Mouse (Mus musculus) embryonic facial prominence, embryonic 13.5 days (tissue): ENCODE measurements around the gene Apoa2. TPM values are rescaled to one million over a fixed set of nuclear protein-coding genes. Genes with fewer than 3 reads are reported as not detected.

Experiments
- ATAC-seq: fragments of 200-750 bp; cut with Nextera tagmentation; 2 replicates; pipeline ENCODE4 v1.8.0; 2017; ENCODE audit warnings: low read depth; ENCODE audit not compliant: insufficient number of reproducible peaks, insufficient read depth, low FRiP score, low TSS enrichment
- H3K27ac ChIP-seq: fragments of 300-500 bp; sonication (generic); 2 replicates; pipeline ENCODE4 v1.5.1; 2015; ENCODE audit warnings: moderate library complexity, mild to moderate bottlenecking, inconsistent platforms
- H3K27me3 ChIP-seq: fragments of 300-500 bp; sonication (generic); 2 replicates; pipeline ENCODE4 v1.6.1; 2015; ENCODE audit warnings: mild to moderate bottlenecking, inconsistent platforms
- H3K36me3 ChIP-seq: fragments of 300-500 bp; sonication (generic); 2 replicates; pipeline ENCODE4 v1.6.1; 2015; ENCODE audit warnings: mild to moderate bottlenecking, inconsistent platforms
- H3K4me1 ChIP-seq: fragments of 300-500 bp; sonication (generic); 2 replicates; pipeline ENCODE4 v1.6.1; 2015; ENCODE audit warnings: inconsistent platforms
- H3K4me2 ChIP-seq: fragments of 300-500 bp; sonication (generic); 2 replicates; pipeline ENCODE4 v1.6.1; 2015; ENCODE audit warnings: moderate library complexity, mild to moderate bottlenecking, inconsistent platforms
- H3K4me3 ChIP-seq: fragments of 300-500 bp; sonication (generic); 2 replicates; pipeline ENCODE4 v1.5.1; 2015; ENCODE audit warnings: mild to moderate bottlenecking, inconsistent platforms
- H3K9ac ChIP-seq: fragments of 300-500 bp; sonication (generic); 2 replicates; pipeline ENCODE4 v1.6.1; 2015; ENCODE audit warnings: mild to moderate bottlenecking, inconsistent platforms
- H3K9me3 ChIP-seq: fragments of 300-500 bp; sonication (generic); 2 replicates; pipeline ENCODE4 v1.6.1; 2016; ENCODE audit warnings: inconsistent platforms
- WGBS: fragments of 180-500 bp; shearing (Covaris S2); methylation state at CpG from one replicate; pipeline ENCODE4 v1.1.7; 2015; ENCODE audit warnings: mixed read lengths; 5-methylcytosine and 5-hydroxymethylcytosine counted together
- polyA plus RNA-seq: library from polyadenylated mRNA; unstranded; fragments of >200 nt; fragmentation: Nextera tagmentation; extraction: Ambion mirVana; gene quantifications from 2 replicates; pipeline ENCODE4 v1.2.1, GENCODE M21; 2015

The Apoa2 gene
- polyA plus RNA-seq, 1 experiment from 2014 or later, result 0.80 TPM

GRCm38 (mm10) chr1:171229750-171230149, 4.9 kb downstream of the Apoa2 start:
- no peaks in the 10 kb centered on the region for H3K9me3 ChIP-seq
- no peak overlapping the region for H3K4me2 ChIP-seq
- no peak for ATAC-seq
- H3K4me1 ChIP-seq, result peaks cover 10% of the 10 kb centered on the region
- 35% methylated on average over 6 of the region's 6 CpGs for WGBS
- peaks cover 18% of the 10 kb centered on the region for H3K36me3 ChIP-seq
- no peak overlapping the region for H3K9ac ChIP-seq
- H3K4me3 ChIP-seq, result no peak overlapping the region
- H3K27ac ChIP-seq, result no peak overlapping the region
- H3K27me3 ChIP-seq, result no peaks in the 10 kb centered on the region

DNA sequence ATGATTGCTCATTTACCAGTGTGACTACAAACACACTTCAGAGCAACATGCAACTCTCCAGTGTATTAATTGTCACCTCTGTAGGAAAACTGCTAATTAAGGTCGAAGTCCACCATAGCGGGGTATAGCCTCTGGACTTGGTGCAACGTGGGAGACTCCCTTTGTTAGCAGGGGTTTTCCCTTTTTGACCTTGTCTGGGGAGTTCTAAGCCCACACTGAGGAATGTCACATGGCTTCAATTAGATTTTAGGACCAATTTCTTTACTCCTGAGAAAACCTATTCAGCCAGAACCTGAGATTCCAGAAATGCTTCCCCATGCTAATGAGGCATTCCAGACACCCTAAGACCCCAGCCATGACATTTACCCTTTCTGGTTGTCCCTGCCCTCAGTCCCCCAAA, 5.4 kb downstream of the Apoa2 start:
- H3K27ac ChIP-seq, result no peak overlapping the region
- H3K4me1 ChIP-seq, result peaks cover 10% of the 10 kb centered on the region
- no peaks in the 10 kb centered on the region for H3K9me3 ChIP-seq
- H3K4me2 ChIP-seq, result no peak overlapping the region
- WGBS, result 27% methylated on average over 3 of the region's 3 CpGs
- no peak for ATAC-seq
- no peak overlapping the region for H3K4me3 ChIP-seq
- no peak overlapping the region for H3K9ac ChIP-seq
- no peaks in the 10 kb centered on the region for H3K27me3 ChIP-seq
- H3K36me3 ChIP-seq, result peaks cover 23% of the 10 kb centered on the region

DNA sequence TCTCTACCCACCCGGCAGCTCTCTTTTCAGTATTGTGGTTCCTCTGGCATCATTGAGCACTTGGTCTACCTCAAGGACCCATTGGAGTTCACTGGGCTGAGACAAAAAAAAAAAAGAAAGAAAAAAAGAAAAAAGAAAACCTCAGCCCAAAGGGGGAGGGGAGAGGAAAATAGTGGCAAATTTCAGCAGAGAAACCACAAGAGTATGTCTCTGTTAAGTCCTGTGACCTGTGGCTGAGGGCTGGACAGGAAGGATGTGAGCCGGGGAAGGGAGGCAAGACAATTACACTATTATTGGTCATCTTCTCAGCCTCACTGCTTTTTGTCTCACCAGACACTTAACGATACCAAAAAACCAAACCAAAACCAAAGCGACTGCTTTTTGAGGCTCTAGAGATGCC, 7.0 kb downstream of the Apoa2 start:
- Histone ChIP-seq H3K9me3 (no peaks in the 10 kb centered on the region), H3K4me2 (no peak overlapping the region), H3K27ac (no peak overlapping the region), H3K4me3 (no peak overlapping the region), H3K36me3 (peaks cover 39% of the 10 kb centered on the region), H3K27me3 (no peaks in the 10 kb centered on the region), H3K9ac (no peak overlapping the region), H3K4me1 (peaks cover 10% of the 10 kb centered on the region)
- ATAC-seq, result no peak
- 48% methylated on average over 4 of the region's 4 CpGs for WGBS

- H3K36me3 ChIP-seq, result peaks cover 44% of the 10 kb centered on the region
- no peak overlapping the region for H3K27ac ChIP-seq
- H3K4me3 ChIP-seq, result no peak overlapping the region
- H3K4me1 ChIP-seq, result peaks cover 10% of the 10 kb centered on the region
- H3K4me2 ChIP-seq, result no peak overlapping the region
- no peaks in the 10 kb centered on the region for H3K27me3 ChIP-seq
- ATAC-seq, result no peak
- 83% methylated on average over 5 of the region's 5 CpGs for WGBS
- H3K9ac ChIP-seq, result no peak overlapping the region
- H3K9me3 ChIP-seq, result no peaks in the 10 kb centered on the region
Measured at GRCm38 (mm10) chr1:171232348-171232747, 7.5 kb downstream of the Apoa2 start.

DNA sequence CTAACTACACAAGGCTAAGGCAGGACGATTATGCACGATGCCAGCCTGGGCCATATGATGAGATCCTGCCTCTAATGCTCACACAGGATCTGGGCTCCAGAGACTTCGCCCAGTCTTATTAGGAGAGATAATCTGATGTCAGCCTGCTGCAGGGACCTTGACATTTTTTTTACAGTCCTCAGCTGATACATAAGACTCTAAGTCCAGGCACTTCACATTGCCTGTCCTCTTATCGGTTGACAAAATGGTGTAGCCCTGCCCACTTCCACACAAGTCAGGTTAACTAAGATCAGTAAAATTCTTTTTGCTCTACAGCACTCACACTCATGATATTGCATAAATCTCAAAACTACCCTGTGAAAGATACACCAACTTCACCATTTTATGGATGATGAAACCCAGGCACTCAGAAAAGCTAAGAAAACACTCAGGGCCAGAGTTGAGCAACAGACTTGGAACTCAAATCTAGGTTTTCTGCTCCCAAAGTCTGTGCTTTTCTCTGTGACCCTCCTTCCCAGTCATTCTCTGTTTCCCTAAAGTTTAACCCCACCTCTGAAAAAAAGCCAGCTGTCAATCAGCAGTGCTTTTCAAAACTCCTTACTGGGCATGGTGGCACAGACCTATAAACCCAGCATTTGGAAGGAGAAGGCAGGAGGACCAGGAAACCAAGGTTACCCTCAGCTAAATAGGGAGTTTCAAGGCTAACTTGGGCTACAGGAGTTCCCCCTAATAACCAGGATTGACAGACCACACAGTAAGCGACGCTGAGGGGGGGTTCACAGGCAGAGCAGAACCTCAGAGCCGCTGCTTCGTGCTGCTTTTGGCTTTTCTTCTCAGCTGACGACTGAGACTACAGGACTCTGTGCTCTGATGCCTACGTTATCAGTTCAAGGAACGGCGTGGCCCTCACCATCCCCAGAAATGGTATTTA, 8.2 kb downstream of the Apoa2 start:
- WGBS, result 80% methylated on average over 12 of the region's 12 CpGs
- no peak overlapping the region for H3K4me2 ChIP-seq
- no peaks in the 10 kb centered on the region for H3K9me3 ChIP-seq
- H3K4me3 ChIP-seq, result no peak overlapping the region
- H3K9ac ChIP-seq, result no peak overlapping the region; the same call in 1 of the 2 replicates
- peaks cover 51% of the 10 kb centered on the region for H3K36me3 ChIP-seq
- no peaks in the 10 kb centered on the region for H3K27me3 ChIP-seq
- no peak for ATAC-seq
- peaks cover 10% of the 10 kb centered on the region for H3K4me1 ChIP-seq
- H3K27ac ChIP-seq, result no peak overlapping the region

DNA sequence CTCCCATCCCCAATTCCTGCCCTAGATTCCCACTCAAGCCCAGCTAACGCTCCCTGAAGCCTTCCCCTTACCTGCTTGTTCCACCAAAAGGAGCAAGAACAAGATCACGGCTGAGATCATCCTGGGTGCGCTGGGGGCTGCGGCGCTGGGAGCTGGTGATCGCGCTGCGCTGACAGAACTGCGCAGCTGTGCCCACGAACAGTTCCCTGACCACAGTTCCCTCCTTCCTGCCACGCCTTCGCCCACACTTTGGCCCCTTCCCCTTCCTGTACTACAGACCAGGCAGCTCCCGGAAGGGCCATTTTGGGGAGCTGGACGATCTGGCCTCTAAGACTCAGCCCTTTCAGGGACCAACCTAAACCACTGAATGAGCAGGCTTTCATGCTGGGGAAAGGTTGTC, 9.3 kb downstream of the Apoa2 start, which contains the start of gene Fcer1g:
Fcer1g (minus strand) TSS at position 240 of the 400 bp plus-strand sequence.
- H3K27me3 ChIP-seq, result no peaks in the 10 kb centered on the region
- no peak within 1 kb of the TSS; the same call in 1 of the 2 replicates for H3K9ac ChIP-seq
- H3K4me2 ChIP-seq, result no peak within 1 kb of the TSS
- H3K27ac ChIP-seq, result no peak within 1 kb of the TSS
- H3K4me3 ChIP-seq, result no peak within 1 kb of the TSS
- peaks cover 10% of the 10 kb centered on the region for H3K4me1 ChIP-seq
- no peaks in the 10 kb centered on the region for H3K9me3 ChIP-seq
- peaks cover 62% of the 10 kb centered on the region for H3K36me3 ChIP-seq
- WGBS, result 91% methylated on average over 14 of the region's 14 CpGs
- no peak for ATAC-seq

- no peak for ATAC-seq
- no peak overlapping the region for H3K27ac ChIP-seq
- no peaks in the 10 kb centered on the region for H3K9me3 ChIP-seq
- no peaks in the 10 kb centered on the region for H3K27me3 ChIP-seq
- 94% methylated on average over 4 of the region's 4 CpGs for WGBS
- peaks cover 10% of the 10 kb centered on the region for H3K4me1 ChIP-seq
- H3K4me2 ChIP-seq, result no peak overlapping the region
- H3K9ac ChIP-seq, result no peak overlapping the region
- peaks cover 66% of the 10 kb centered on the region for H3K36me3 ChIP-seq
- H3K4me3 ChIP-seq, result no peak overlapping the region
Measured at GRCm38 (mm10) chr1:171234538-171234937, 9.7 kb downstream of the Apoa2 start.

- Histone ChIP-seq H3K27ac (no peak overlapping the region), H3K4me3 (no peak overlapping the region), H3K36me3 (peaks cover 78% of the 10 kb centered on the region), H3K27me3 (no peaks in the 10 kb centered on the region), H3K9ac (no peak overlapping the region), H3K9me3 (no peaks in the 10 kb centered on the region), H3K4me2 (no peak overlapping the region), H3K4me1 (no peaks in the 10 kb centered on the region)
- 85% methylated on average over 4 of the region's 4 CpGs for WGBS
- no peak for ATAC-seq
Measured at GRCm38 (mm10) chr1:171235791-171236190, 10.9 kb downstream of the Apoa2 start.

DNA sequence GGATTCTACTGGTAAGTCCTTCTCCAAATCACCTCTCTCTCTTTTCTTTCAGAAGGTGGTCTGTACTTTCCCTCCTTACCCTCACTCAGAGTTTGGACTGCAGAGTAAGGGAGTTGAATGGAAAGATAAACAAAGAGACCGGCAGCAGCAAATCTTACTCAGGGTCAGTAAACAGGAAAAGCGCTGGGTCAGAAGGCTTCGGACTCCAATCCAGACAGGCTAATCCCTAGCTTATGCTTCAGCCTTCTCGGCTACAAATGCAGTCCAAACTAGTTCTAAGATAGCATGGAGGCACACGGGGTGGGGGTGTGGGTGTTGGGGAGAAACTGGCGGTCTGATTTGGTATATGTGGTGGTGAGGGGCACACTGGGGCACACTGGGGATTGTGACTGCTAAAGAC, 12.6 kb downstream of the Apoa2 start:
- no peak for ATAC-seq
- Histone ChIP-seq H3K4me1 (no peaks in the 10 kb centered on the region), H3K36me3 (peaks cover 94% of the 10 kb centered on the region), H3K27ac (no peak overlapping the region), H3K9me3 (no peaks in the 10 kb centered on the region), H3K27me3 (no peaks in the 10 kb centered on the region), H3K9ac (no peak overlapping the region), H3K4me2 (no peak overlapping the region), H3K4me3 (no peak overlapping the region)
- WGBS, result 85% methylated on average over 6 of the region's 6 CpGs

GRCm38 (mm10) chr1:171238463-171238862, 13.6 kb downstream of the Apoa2 start:
- WGBS, result 75% methylated on average over 14 of the region's 14 CpGs
- Histone ChIP-seq H3K4me3 (no peak overlapping the region), H3K36me3 (peaks cover 99% of the 10 kb centered on the region), H3K9me3 (no peaks in the 10 kb centered on the region), H3K27ac (no peak overlapping the region), H3K9ac (no peak overlapping the region), H3K27me3 (no peaks in the 10 kb centered on the region), H3K4me2 (no peak overlapping the region), H3K4me1 (no peaks in the 10 kb centered on the region)
- no peak for ATAC-seq

GRCm38 (mm10) chr1:171239992-171240744, 15.3 kb downstream of the Apoa2 start:
- Histone ChIP-seq H3K9me3 (no peaks in the 10 kb centered on the region), H3K4me2 (no peak overlapping the region), H3K36me3 (peaks cover 96% of the 10 kb centered on the region), H3K9ac (no peak overlapping the region), H3K27ac (no peak overlapping the region), H3K4me1 (peaks cover 6% of the 10 kb centered on the region), H3K4me3 (no peak overlapping the region), H3K27me3 (no peaks in the 10 kb centered on the region)
- ATAC-seq, result no peak
- WGBS, result 74% methylated on average over 15 of the region's 15 CpGs
